Mouse (Mus musculus) kidney, adult 2 months (tissue): Measurements from ENCODE around the gene Hist1h2af. TPM values are rescaled to one million over a fixed set of nuclear protein-coding genes. Genes with fewer than 3 reads are reported as not detected.
A peak's percentile ranks its signal among the peaks of the same experiment; 100 is the strongest.
"Not testable (repeated sequence)": the region's sequence is repeated elsewhere in the genome, so short reads cannot be mapped to it uniquely, and the experiment has no call there.

Experiments used
- DNase-seq: peaks from one replicate; pipeline ENCODE4 v3.0.0; 2021
- H3K27ac ChIP-seq: fragments of 200-500 bp; 2 replicates; pipeline ENCODE4 v1.5.1; 2012; ENCODE audit warnings: low read depth, low read length, control low read depth, inconsistent platforms; ENCODE audit not compliant: insufficient read depth
- H3K27me3 ChIP-seq: fragments of 200-500 bp; replicated peaks from 2 replicates; pipeline ENCODE4 v1.6.1; 2012; ENCODE audit warnings: mild to moderate bottlenecking, moderate library complexity, low read length, inconsistent platforms; ENCODE audit not compliant: control insufficient read depth, insufficient read depth
- H3K36me3 ChIP-seq: fragments of 200-500 bp; 2 replicates; pipeline ENCODE4 v1.6.1; 2012; ENCODE audit warnings: mild to moderate bottlenecking, moderate library complexity, low read length, inconsistent platforms; ENCODE audit not compliant: control insufficient read depth, insufficient read depth
- H3K4me1 ChIP-seq: fragments of 200-500 bp; 2 replicates; pipeline ENCODE4 v1.6.1; 2011; ENCODE audit warnings: low read length; ENCODE audit not compliant: control insufficient read depth, insufficient read depth
- H3K4me3 ChIP-seq: fragments of 200-500 bp; 2 replicates; pipeline ENCODE4 v1.5.1; 2011; ENCODE audit warnings: mild to moderate bottlenecking, low read depth, low read length, control low read depth; ENCODE audit not compliant: insufficient read depth
- CTCF ChIP-seq: fragments of 200-500 bp; conservative IDR thresholded peaks from 2 replicates; pipeline ENCODE4 v1.5.1; 2011; ENCODE audit warnings: low read depth, mild to moderate bottlenecking, control low read depth, low read length, moderate library complexity, mixed read lengths; ENCODE audit not compliant: insufficient read depth, insufficient read length
- POLR2A ChIP-seq: fragments of 200-500 bp; IDR thresholded peaks from one replicate; pipeline ENCODE4 v1.6.1; 2011; ENCODE audit warnings: low read depth, low read length, control low read depth
- WGBS: fragments of 180-500 bp; shearing (Covaris S2); methylation state at CpG from one replicate; pipeline ENCODE4 v1.1.7; 2018; 5-methylcytosine and 5-hydroxymethylcytosine counted together
- polyA plus RNA-seq: library from polyadenylated mRNA; depleted of rRNA; stranded (reverse); fragments of >200 nt; gene quantifications from 2 replicates; pipeline ENCODE4 v1.2.3, GENCODE M21; 2012

The Hist1h2af gene
- polyA plus RNA-seq, 1 experiment, result 4.3 TPM

- peak; percentile 83 for DNase-seq
- no peak for TF ChIP-seq CTCF
- no peak for TF ChIP-seq POLR2A
- H3K27me3 ChIP-seq, result no peaks in the 10 kb centered on the region
- H3K27ac ChIP-seq, result peak overlapping the region; percentile 94
- no peaks in the 10 kb centered on the region for H3K36me3 ChIP-seq
- under 1% methylated on average over 20 of the region's 20 CpGs for WGBS
- H3K4me1 ChIP-seq, result peaks cover 11% of the 10 kb centered on the region; the same call in 1 of the 2 replicates
- peak overlapping the region; percentile 59 for H3K4me3 ChIP-seq
Observed at GRCm38 (mm10) chr13:23530181-23530900, 3.4 kb upstream of the Hist1h2af start.

GRCm38 (mm10) chr13:23530901-23531875 lies 2.5 kb upstream of the Hist1h2af start, which contains the start of gene Hist1h4h:
TSS of gene Hist1h4h (plus strand) at chr13:23531050.
- peak; percentile 99 for DNase-seq
- WGBS, result under 1% methylated on average over 64 of the region's 70 CpGs
- Histone ChIP-seq H3K4me3 (peak within 1 kb of the TSS; percentile 59), H3K27ac (peak within 1 kb of the TSS; percentile 94), H3K27me3 (no peaks in the 10 kb centered on the region), H3K36me3 (no peaks in the 10 kb centered on the region), H3K4me1 (peaks cover 11% of the 10 kb centered on the region; the same call in 1 of the 2 replicates)
- TF ChIP-seq POLR2A, result peak; percentile 98
- no peak for TF ChIP-seq CTCF

- Histone ChIP-seq H3K4me1 (peaks cover 11% of the 10 kb centered on the region; the same call in 1 of the 2 replicates), H3K4me3 (0 out of 2 replicates have a peak overlapping the region, but pooled peaks have one; percentile 12), H3K27ac (no peak overlapping the region), H3K27me3 (no peaks in the 10 kb centered on the region), H3K36me3 (no peaks in the 10 kb centered on the region)
- WGBS, result 20% methylated on average over 9 of the region's 9 CpGs
- no peak for TF ChIP-seq CTCF
- no peak for TF ChIP-seq POLR2A
- no peak for DNase-seq
Observed at GRCm38 (mm10) chr13:23532262-23533075, 1.2 kb upstream of the Hist1h2af start.

GRCm38 (mm10) chr13:23534368-23535131 lies 844 bp downstream of the Hist1h2af start:
- WGBS, result under 1% methylated on average over 15 of the region's 15 CpGs

GRCm38 (mm10) chr13:23535137-23536075 lies 1.7 kb downstream of the Hist1h2af start, which contains the start of gene Hist1h3g:
TSS of gene Hist1h3g (plus strand) at chr13:23535422.
- 1% methylated on average over 48 of the region's 62 CpGs for WGBS
- H3K36me3 ChIP-seq, H3K27me3 ChIP-seq, H3K27ac ChIP-seq: not testable (repeated sequence)
- Histone ChIP-seq H3K4me1 (peaks cover 11% of the 10 kb centered on the region; the same call in 1 of the 2 replicates), H3K4me3 (peak within 1 kb of the TSS; percentile 45)
- DNase-seq, result peak; percentile 94

More at GRCm38 (mm10) chr13:23534368-23535131, 844 bp downstream of the Hist1h2af start:
- TF ChIP-seq POLR2A (no peak), CTCF (no peak)
- Histone ChIP-seq H3K36me3 (no peaks in the 10 kb centered on the region), H3K27me3 (no peaks in the 10 kb centered on the region), H3K27ac (no peak overlapping the region), H3K4me1 (peaks cover 11% of the 10 kb centered on the region; the same call in 1 of the 2 replicates), H3K4me3 (no peak overlapping the region)
- DNase-seq, result no peak
